Mouse (Mus musculus): Measurements from ENCODE around the gene Psmd1. TPM values are rescaled to one million over a fixed set of nuclear protein-coding genes. Genes with fewer than 3 reads are reported as not detected.

Psmd1 gene
- polyA plus RNA-seq, 1 experiment from 2014 or later: 72.8 TPM

DNA sequence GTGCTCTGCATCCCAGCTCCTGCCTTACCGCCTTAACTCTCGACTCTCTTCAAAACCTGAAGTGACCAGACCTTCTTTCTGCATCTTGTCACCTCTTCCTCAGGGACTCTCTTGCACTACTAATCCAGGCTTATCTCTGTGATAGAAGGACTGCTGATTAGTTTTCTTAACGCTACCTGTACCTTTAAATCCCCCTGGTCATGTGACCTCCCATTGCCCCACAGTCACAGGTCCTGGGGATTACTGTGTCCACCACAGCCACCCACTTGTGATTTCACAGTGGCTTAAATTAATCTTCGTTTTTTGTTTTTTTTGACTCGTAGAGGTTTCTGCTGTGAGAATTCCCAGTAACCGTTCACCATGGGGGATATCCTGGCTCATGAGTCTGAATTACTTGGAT is 92.4 kb downstream of the Psmd1 start:
- H3K9me3 ChIP-seq (ENCODE audit: control insufficient read depth): no peaks in the 10 kb centered on the region
- no peak for ATAC-seq
- no peak overlapping the region for H3K9ac ChIP-seq (ENCODE audit: low read depth, low read length)
- TF ChIP-seq CTCF (IDR thresholded peaks at IDR 0.05; ENCODE audit: low read depth): no peak
- H3K27ac ChIP-seq (ENCODE audit: low read depth, low read length): no peak overlapping the region
- peaks cover 14% of the 10 kb centered on the region for H3K36me3 ChIP-seq (ENCODE audit: control insufficient read depth, insufficient read depth)
- H3K4me2 ChIP-seq (replicated peaks; ENCODE audit: low read depth): no peak overlapping the region
- no peaks in the 10 kb centered on the region for H3K27me3 ChIP-seq (replicated peaks; ENCODE audit: control insufficient read depth, insufficient read depth, low read length)
- peaks cover 5% of the 10 kb centered on the region; the same call in 1 of the 2 replicates for H3K4me1 ChIP-seq (replicated peaks; ENCODE audit: control insufficient read depth, insufficient read depth, low read length)
- 79% methylated on average over 6 of the region's 6 CpGs for WGBS
- H3K4me3 ChIP-seq (ENCODE audit: low read depth, low read length): no peak overlapping the region

- ATAC-seq: no peak
- 91% methylated on average over 6 of the region's 6 CpGs for WGBS
- H3K27me3 ChIP-seq (replicated peaks; ENCODE audit: control insufficient read depth, insufficient read depth, low read length): no peaks in the 10 kb centered on the region
- H3K4me3 ChIP-seq (ENCODE audit: low read depth, low read length): no peak overlapping the region
- H3K36me3 ChIP-seq (ENCODE audit: control insufficient read depth, insufficient read depth): peaks cover 40% of the 10 kb centered on the region
- no peak overlapping the region for H3K9ac ChIP-seq (ENCODE audit: low read depth, low read length)
- H3K27ac ChIP-seq (ENCODE audit: low read depth, low read length): no peak overlapping the region
- no peak overlapping the region for H3K4me2 ChIP-seq (replicated peaks; ENCODE audit: low read depth)
- H3K4me1 ChIP-seq (replicated peaks; ENCODE audit: control insufficient read depth, insufficient read depth, low read length): peaks cover 5% of the 10 kb centered on the region; the same call in 1 of the 2 replicates
- no peaks in the 10 kb centered on the region for H3K9me3 ChIP-seq (ENCODE audit: control insufficient read depth)
- TF ChIP-seq CTCF (IDR thresholded peaks at IDR 0.05; ENCODE audit: low read depth): no peak
Measured at GRCm38 (mm10) chr1:86160059-86160458, 95.9 kb downstream of the Psmd1 start.

DNA sequence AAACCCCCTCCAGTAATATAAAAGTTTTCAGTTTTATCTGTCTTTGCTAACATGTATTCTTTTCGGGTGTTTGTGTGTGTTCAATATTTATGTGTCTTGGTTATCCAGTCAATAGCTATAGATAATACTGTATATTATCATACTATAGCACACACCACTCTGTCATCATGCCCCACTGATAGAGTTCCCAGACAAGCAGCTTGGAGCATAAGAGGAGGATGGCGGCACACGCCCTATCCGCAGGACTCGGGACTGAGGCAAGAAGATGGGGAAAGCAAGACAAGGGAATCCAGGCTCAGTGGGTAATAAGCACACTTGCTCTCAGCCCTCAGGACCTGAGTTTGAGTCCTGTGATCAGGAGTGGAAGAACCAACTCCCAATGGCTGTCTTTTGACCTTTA is 96.3 kb downstream of the Psmd1 start:
- Histone ChIP-seq H3K9ac (ENCODE audit: low read depth, low read length) (no peak overlapping the region), H3K27me3 (replicated peaks; ENCODE audit: control insufficient read depth, insufficient read depth, low read length) (no peaks in the 10 kb centered on the region), H3K4me1 (replicated peaks; ENCODE audit: control insufficient read depth, insufficient read depth, low read length) (0 out of 2 replicates have a peak, but pooled peaks cover under 1% of the 10 kb centered on the region), H3K4me2 (replicated peaks; ENCODE audit: low read depth) (no peak overlapping the region), H3K4me3 (ENCODE audit: low read depth, low read length) (no peak overlapping the region), H3K9me3 (ENCODE audit: control insufficient read depth) (no peaks in the 10 kb centered on the region), H3K27ac (ENCODE audit: low read depth, low read length) (no peak overlapping the region), H3K36me3 (ENCODE audit: control insufficient read depth, insufficient read depth) (peaks cover 40% of the 10 kb centered on the region)
- no peak for ATAC-seq
- TF ChIP-seq CTCF (IDR thresholded peaks at IDR 0.05; ENCODE audit: low read depth): no peak
- WGBS: 96% methylated on average over 5 of the region's 5 CpGs

GRCm38 (mm10) chr1:86161061-86161460 is 96.9 kb downstream of the Psmd1 start:
- Histone ChIP-seq H3K4me1 (replicated peaks; ENCODE audit: control insufficient read depth, insufficient read depth, low read length) (no peaks in the 10 kb centered on the region), H3K27me3 (replicated peaks; ENCODE audit: control insufficient read depth, insufficient read depth, low read length) (no peaks in the 10 kb centered on the region), H3K9me3 (ENCODE audit: control insufficient read depth) (no peaks in the 10 kb centered on the region), H3K27ac (ENCODE audit: low read depth, low read length) (no peak overlapping the region), H3K9ac (ENCODE audit: low read depth, low read length) (no peak overlapping the region), H3K4me2 (replicated peaks; ENCODE audit: low read depth) (no peak overlapping the region), H3K36me3 (ENCODE audit: control insufficient read depth, insufficient read depth) (peaks cover 40% of the 10 kb centered on the region), H3K4me3 (ENCODE audit: low read depth, low read length) (no peak overlapping the region)
- 83% methylated on average over 5 of the region's 5 CpGs for WGBS
- no peak for ATAC-seq
- TF ChIP-seq CTCF (IDR thresholded peaks at IDR 0.05; ENCODE audit: low read depth): no peak

DNA sequence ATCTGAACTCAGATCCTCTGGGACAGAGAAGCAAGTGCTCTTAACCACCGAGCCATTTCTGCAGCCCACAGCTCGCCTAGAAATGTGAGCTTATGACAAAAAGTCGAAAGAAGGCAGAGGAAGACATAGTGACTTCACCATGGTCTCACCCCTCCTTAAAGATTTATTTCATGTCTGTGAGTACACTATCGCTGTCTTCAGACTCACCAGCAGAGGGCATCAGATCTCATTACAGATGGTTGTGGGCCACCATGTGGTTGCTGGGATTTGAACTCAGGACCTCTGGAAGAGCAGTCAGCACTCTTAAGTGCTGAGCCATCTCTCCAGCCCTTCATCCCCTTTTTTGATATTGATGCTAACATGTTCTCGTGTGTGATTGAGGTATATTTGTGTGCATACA is 110.4 kb downstream of the Psmd1 start:
- WGBS: 93% methylated on average over 5 of the region's 5 CpGs
- Histone ChIP-seq H3K9ac (ENCODE audit: low read depth, low read length) (no peak overlapping the region), H3K9me3 (ENCODE audit: control insufficient read depth) (no peaks in the 10 kb centered on the region), H3K36me3 (ENCODE audit: control insufficient read depth, insufficient read depth) (peaks cover 19% of the 10 kb centered on the region), H3K27ac (ENCODE audit: low read depth, low read length) (no peak overlapping the region), H3K4me1 (replicated peaks; ENCODE audit: control insufficient read depth, insufficient read depth, low read length) (no peaks in the 10 kb centered on the region), H3K4me3 (ENCODE audit: low read depth, low read length) (no peak overlapping the region), H3K4me2 (replicated peaks; ENCODE audit: low read depth) (no peak overlapping the region), H3K27me3 (replicated peaks; ENCODE audit: control insufficient read depth, insufficient read depth, low read length) (no peaks in the 10 kb centered on the region)
- TF ChIP-seq CTCF (IDR thresholded peaks at IDR 0.05; ENCODE audit: low read depth): peak; percentile 43; the same call in 1 of the 2 replicates
- no peak for ATAC-seq

DNA sequence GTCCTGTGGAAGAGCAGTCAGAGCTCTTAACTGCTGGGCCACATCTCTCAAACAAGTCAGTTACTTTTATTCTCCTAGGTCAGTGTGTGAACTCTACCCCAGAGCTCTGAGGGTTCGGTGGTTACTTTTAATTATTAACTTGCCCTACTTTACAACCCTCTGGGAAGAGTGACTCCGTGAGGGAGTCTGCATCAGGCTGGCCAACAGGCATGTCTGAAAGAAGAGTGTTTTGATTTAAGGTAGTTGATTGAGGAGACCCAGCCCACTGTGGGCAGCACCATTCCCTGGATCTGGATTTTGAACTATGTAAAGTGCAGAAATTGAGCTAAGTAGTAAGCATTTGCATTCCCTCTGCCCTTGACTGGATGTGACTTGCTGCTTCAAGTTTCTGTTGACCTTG is 111.9 kb downstream of the Psmd1 start:
- WGBS: 36% methylated on average over 2 of the region's 2 CpGs
- H3K4me3 ChIP-seq (ENCODE audit: low read depth, low read length): no peak overlapping the region
- H3K4me1 ChIP-seq (replicated peaks; ENCODE audit: control insufficient read depth, insufficient read depth, low read length): no peaks in the 10 kb centered on the region
- H3K9ac ChIP-seq (ENCODE audit: low read depth, low read length): no peak overlapping the region
- no peak for TF ChIP-seq CTCF (IDR thresholded peaks at IDR 0.05; ENCODE audit: low read depth)
- 0 out of 2 replicates have a peak overlapping the region, but pooled peaks have one; percentile 4 for H3K4me2 ChIP-seq (replicated peaks; ENCODE audit: low read depth)
- H3K27ac ChIP-seq (ENCODE audit: low read depth, low read length): no peak overlapping the region
- H3K36me3 ChIP-seq (ENCODE audit: control insufficient read depth, insufficient read depth): peaks cover 14% of the 10 kb centered on the region; the same call in 1 of the 2 replicates
- no peaks in the 10 kb centered on the region for H3K27me3 ChIP-seq (replicated peaks; ENCODE audit: control insufficient read depth, insufficient read depth, low read length)
- ATAC-seq: peak; percentile 81
- H3K9me3 ChIP-seq (ENCODE audit: control insufficient read depth): no peaks in the 10 kb centered on the region
